Mouse (Mus musculus) forebrain, embryonic 12.5 days (tissue): ENCODE measurements around the gene Lman2. TPM values are rescaled to one million over a fixed set of nuclear protein-coding genes. Genes with fewer than 3 reads are reported as not detected.

ENCODE experiments used
- ATAC-seq: fragments of 200-750 bp; cut with Nextera tagmentation; 2 replicates; pipeline ENCODE4 v1.8.0; 2017; ENCODE audit warnings: moderate TSS enrichment; ENCODE audit not compliant: low FRiP score
- H3K27ac ChIP-seq: fragments of 300-500 bp; sonication (generic); 2 replicates; pipeline ENCODE4 v1.5.1; 2016; ENCODE audit warnings: mild to moderate bottlenecking
- H3K27me3 ChIP-seq: fragments of 300-500 bp; sonication (generic); 2 replicates; pipeline ENCODE4 v1.6.1; 2016; ENCODE audit warnings: mild to moderate bottlenecking
- H3K36me3 ChIP-seq: fragments of 300-500 bp; sonication (generic); replicated peaks from 2 replicates; pipeline ENCODE4 v1.6.1; 2016; ENCODE audit warnings: mild to moderate bottlenecking
- H3K4me1 ChIP-seq: fragments of 300-500 bp; sonication (generic); 2 replicates; pipeline ENCODE4 v1.6.1; 2016
- H3K4me2 ChIP-seq: fragments of 300-500 bp; sonication (generic); 2 replicates; pipeline ENCODE4 v1.6.1; 2016; ENCODE audit warnings: mild to moderate bottlenecking, moderate library complexity
- H3K4me3 ChIP-seq: fragments of 300-500 bp; sonication (generic); replicated peaks from 2 replicates; pipeline ENCODE4 v1.5.1; 2016; ENCODE audit warnings: mild to moderate bottlenecking
- H3K9ac ChIP-seq: fragments of 300-500 bp; sonication (generic); 2 replicates; pipeline ENCODE4 v1.6.1; 2016; ENCODE audit warnings: mild to moderate bottlenecking
- H3K9me3 ChIP-seq: fragments of 300-500 bp; sonication (generic); 2 replicates; pipeline ENCODE4 v1.6.1; 2016
- WGBS: fragments of 180-500 bp; shearing (Covaris S2); methylation state at CpG from one replicate; pipeline ENCODE4 v1.1.7; 2016; 5-methylcytosine and 5-hydroxymethylcytosine counted together
- polyA plus RNA-seq: library from polyadenylated mRNA; unstranded; fragments of >200 nt; fragmentation: Nextera tagmentation; extraction: Ambion mirVana; gene quantifications from 2 replicates; pipeline ENCODE4 v1.2.1, GENCODE M21; 2016

Lman2 gene
- polyA plus RNA-seq, 1 experiment from 2014 or later: 82.7 TPM

DNA sequence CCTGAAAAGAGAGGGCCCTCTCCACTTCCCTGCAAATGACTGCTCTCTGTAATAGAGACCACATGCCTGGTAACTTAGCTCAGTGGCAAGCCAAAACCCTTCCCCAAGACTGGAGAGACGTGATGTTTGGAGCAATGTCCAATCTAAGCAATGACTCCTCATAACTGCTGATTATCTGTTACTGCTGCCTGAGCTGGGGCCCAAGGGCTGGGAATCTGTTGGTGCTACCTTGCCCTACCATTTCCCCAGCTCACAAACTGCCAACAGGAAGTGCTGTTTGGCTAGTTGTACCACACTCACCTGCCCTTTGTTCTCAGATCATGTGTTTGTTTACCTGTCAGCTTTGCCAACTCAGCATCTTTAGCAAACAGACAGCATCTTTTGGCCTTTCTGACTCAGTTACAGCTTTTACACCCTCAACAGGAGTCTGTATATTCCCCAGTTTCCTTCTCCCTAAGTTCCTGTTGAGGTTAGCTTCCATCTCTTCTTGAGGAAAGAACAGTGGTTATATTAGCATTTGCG is 47.6 kb downstream of the Lman2 start:
- Histone ChIP-seq H3K9ac (no peak overlapping the region), H3K27me3 (no peaks in the 10 kb centered on the region), H3K27ac (no peak overlapping the region), H3K4me1 (no peaks in the 10 kb centered on the region), H3K4me2 (no peak overlapping the region), H3K4me3 (no peak overlapping the region), H3K9me3 (no peaks in the 10 kb centered on the region), H3K36me3 (peaks cover 91% of the 10 kb centered on the region)
- ATAC-seq: no peak
- 90% methylated on average over 2 of the region's 2 CpGs for WGBS

DNA sequence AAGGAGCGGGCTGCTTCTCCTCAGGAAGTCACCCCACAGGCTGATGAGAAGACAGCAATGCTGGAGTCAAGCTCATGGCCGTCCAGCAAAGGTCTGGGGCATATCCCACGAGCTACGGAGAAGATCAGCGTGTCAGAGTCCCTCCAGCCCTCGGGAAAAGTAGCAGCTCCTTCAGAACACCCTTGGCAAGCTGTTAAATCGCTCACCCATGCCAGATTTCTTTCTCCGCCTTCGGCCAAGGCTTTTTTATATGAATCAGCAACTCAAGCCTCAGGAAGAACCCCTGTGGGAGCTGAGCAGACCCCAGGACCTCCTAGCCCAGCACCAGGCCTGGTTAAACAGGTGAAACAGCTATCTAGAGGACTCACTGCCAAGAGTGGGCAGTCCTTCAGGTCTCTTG is 49.5 kb downstream of the Lman2 start:
- 90% methylated on average over 9 of the region's 9 CpGs for WGBS
- H3K4me3 ChIP-seq: no peak overlapping the region
- H3K9ac ChIP-seq: no peak overlapping the region
- H3K27ac ChIP-seq: no peak overlapping the region
- H3K4me2 ChIP-seq: no peak overlapping the region
- ATAC-seq: no peak
- H3K9me3 ChIP-seq: no peaks in the 10 kb centered on the region
- H3K4me1 ChIP-seq: no peaks in the 10 kb centered on the region
- no peaks in the 10 kb centered on the region for H3K27me3 ChIP-seq
- H3K36me3 ChIP-seq: peaks cover 82% of the 10 kb centered on the region

DNA sequence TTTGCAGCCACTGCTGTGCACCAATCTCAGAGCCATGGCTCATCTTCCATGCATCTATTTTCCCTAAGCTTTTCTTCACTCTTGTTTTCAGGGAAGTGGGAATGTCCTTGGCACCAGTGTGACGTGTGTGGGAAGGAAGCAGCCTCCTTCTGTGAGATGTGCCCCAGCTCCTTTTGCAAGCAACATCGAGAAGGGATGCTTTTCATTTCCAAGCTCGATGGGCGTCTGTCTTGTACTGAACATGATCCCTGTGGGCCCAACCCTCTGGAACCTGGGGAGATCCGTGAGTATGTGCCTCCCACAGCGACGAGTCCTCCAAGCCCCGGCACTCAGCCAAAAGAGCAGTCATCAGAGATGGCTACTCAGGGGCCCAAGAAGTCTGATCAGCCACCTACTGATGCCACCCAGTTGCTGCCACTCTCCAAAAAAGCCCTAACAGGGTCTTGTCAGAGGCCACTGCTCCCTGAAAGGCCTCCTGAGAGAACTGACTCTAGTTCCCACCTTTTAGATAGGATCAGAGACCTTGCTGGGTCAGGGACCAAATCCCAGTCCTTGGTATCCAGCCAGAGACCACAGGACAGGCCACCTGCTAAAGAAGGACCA is 50.5 kb downstream of the Lman2 start:
- Histone ChIP-seq H3K4me2 (no peak overlapping the region), H3K27me3 (no peaks in the 10 kb centered on the region), H3K9me3 (no peaks in the 10 kb centered on the region), H3K9ac (no peak overlapping the region), H3K27ac (no peak overlapping the region), H3K4me1 (no peaks in the 10 kb centered on the region), H3K36me3 (peaks cover 83% of the 10 kb centered on the region), H3K4me3 (no peak overlapping the region)
- no peak for ATAC-seq
- WGBS: 90% methylated on average over 8 of the region's 8 CpGs

DNA sequence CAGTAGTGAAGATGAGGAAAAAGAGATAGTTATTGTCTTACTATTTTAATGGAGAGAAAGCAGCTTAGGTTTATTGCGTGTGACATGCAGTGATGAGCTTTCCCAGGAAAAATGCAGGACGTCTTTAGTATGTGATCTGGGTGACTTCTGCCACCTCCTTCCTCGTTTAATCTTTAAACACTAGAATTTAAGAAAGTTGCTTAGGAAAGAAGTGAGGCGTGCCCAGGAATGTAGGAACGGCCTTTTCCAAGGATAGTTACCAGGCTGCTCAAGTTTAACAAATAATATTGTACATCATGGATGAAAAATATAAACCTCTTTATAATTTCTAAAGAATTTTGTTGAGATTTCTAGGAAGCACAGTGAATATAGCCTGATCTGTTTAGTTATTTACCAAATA is 61.7 kb downstream of the Lman2 start:
- Histone ChIP-seq H3K4me3 (no peak overlapping the region), H3K9ac (no peak overlapping the region), H3K27me3 (no peaks in the 10 kb centered on the region), H3K36me3 (peaks cover 81% of the 10 kb centered on the region), H3K27ac (no peak overlapping the region), H3K9me3 (no peaks in the 10 kb centered on the region), H3K4me1 (no peaks in the 10 kb centered on the region), H3K4me2 (no peak overlapping the region)
- ATAC-seq: no peak
- 89% methylated on average over 5 of the region's 5 CpGs for WGBS

DNA sequence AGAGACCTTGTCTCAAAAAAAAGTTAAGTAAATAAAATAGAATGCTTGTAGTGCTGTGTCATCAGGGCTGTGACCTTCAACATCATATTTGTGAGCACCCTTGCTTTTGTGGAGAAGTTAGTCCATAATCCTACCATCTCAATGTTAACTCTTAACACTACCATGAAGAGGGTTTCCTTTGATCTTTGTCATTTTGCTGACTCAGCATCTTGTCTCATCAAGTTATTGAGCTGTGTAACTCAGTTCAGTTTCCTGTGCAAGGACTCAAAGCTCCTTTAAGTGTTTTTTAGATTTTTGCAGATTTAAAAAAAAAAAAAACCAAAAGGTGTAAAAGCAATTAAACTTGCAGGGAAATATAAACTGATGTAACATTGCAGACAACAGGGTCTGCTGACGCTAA is 65.8 kb downstream of the Lman2 start:
- ATAC-seq: no peak
- no peak overlapping the region for H3K4me2 ChIP-seq
- no peaks in the 10 kb centered on the region for H3K4me1 ChIP-seq
- H3K4me3 ChIP-seq: no peak overlapping the region
- H3K36me3 ChIP-seq: peaks cover 82% of the 10 kb centered on the region
- no peaks in the 10 kb centered on the region for H3K27me3 ChIP-seq
- WGBS: 93% methylated on average over 1 of the region's 1 CpGs
- H3K27ac ChIP-seq: no peak overlapping the region
- no peaks in the 10 kb centered on the region for H3K9me3 ChIP-seq
- H3K9ac ChIP-seq: no peak overlapping the region

Other genes starting within 250 kb of the Lman2 start
- not detected in 2 replicates for gene Gm17617, start 229.2 kb downstream of the Lman2 start, polyA plus RNA-seq
- 0.15 and 0.20 TPM in 2 replicates for gene Fgfr4, start 210.1 kb downstream of the Lman2 start, polyA plus RNA-seq
- 83.4 and 83.6 TPM in 2 replicates for gene Nsd1, start 153.0 kb downstream of the Lman2 start, polyA plus RNA-seq
- gene Prelid1, start 42.3 kb downstream of the Lman2 start, polyA plus RNA-seq: 316 and 328 TPM in 2 replicates
- gene Rab24, start 40.8 kb downstream of the Lman2 start, polyA plus RNA-seq: 96.9 and 97.7 TPM in 2 replicates
- 35.5 and 39.1 TPM in 2 replicates for gene Mxd3, start 33.0 kb downstream of the Lman2 start, polyA plus RNA-seq
- gene Rgs14, start 6.9 kb upstream of the Lman2 start, polyA plus RNA-seq: 0.64 TPM in 1 of 2 replicates, not detected in the other
- not detected in 2 replicates for gene Slc34a1, start 35.4 kb upstream of the Lman2 start, polyA plus RNA-seq
- not detected in 2 replicates for gene Pfn3, start 52.4 kb upstream of the Lman2 start, polyA plus RNA-seq
- gene F12, start 64.0 kb upstream of the Lman2 start, polyA plus RNA-seq: not detected in 2 replicates
- 54.2 and 58.1 TPM in 2 replicates for gene Grk6, start 82.3 kb upstream of the Lman2 start, polyA plus RNA-seq
- 1.7 and 2.7 TPM in 2 replicates for gene Prr7, start 101.5 kb upstream of the Lman2 start, polyA plus RNA-seq
- gene Dbn1, start 125.3 kb upstream of the Lman2 start, polyA plus RNA-seq: 591 and 654 TPM in 2 replicates
- 139 and 147 TPM in 2 replicates for gene Pdlim7, start 150.9 kb upstream of the Lman2 start, polyA plus RNA-seq
- gene Dok3, start 166.5 kb upstream of the Lman2 start, polyA plus RNA-seq: 3.3 and 3.7 TPM in 2 replicates
- 69.9 and 73.3 TPM in 2 replicates for gene Ddx41, start 173.9 kb upstream of the Lman2 start, polyA plus RNA-seq
- 61.6 and 64.7 TPM in 2 replicates for gene Fam193b, start 208.3 kb upstream of the Lman2 start, polyA plus RNA-seq
- 115 and 118 TPM in 2 replicates for gene Tmed9, start 210.9 kb upstream of the Lman2 start, polyA plus RNA-seq
- 31.4 and 31.7 TPM in 2 replicates for gene B4galt7, start 237.1 kb upstream of the Lman2 start, polyA plus RNA-seq